Mouse (Mus musculus) C2C12 (cell line): ENCODE results near the gene Wdr1.

Source experiments
- CEBPB ChIP-seq: IDR thresholded peaks from one replicate; pipeline ENCODE4 v1.6.1; 2011; ENCODE audit warnings: low read depth, mild to moderate bottlenecking, control low read depth, moderate library complexity
- CTCF ChIP-seq: IDR thresholded peaks from one replicate; pipeline ENCODE4 v1.5.1; 2011; ENCODE audit not compliant: control insufficient read depth, insufficient read depth, insufficient read length
- MAX ChIP-seq: IDR thresholded peaks from one replicate; pipeline ENCODE4 v1.6.1; 2011; ENCODE audit warnings: mild to moderate bottlenecking, control low read depth
- MYOD1 ChIP-seq: IDR thresholded peaks from one replicate; pipeline ENCODE4 v1.6.1; 2011; ENCODE audit warnings: low read depth; ENCODE audit not compliant: control insufficient read depth, insufficient read length
- MYOG ChIP-seq: IDR thresholded peaks from one replicate; pipeline ENCODE4 v1.6.1; 2011; ENCODE audit not compliant: control insufficient read depth, insufficient read length; ENCODE audit errors: extremely low read depth
- USF1 ChIP-seq: IDR thresholded peaks from one replicate; pipeline ENCODE4 v1.6.1; 2011; ENCODE audit warnings: low read depth, mild to moderate bottlenecking, control low read depth, moderate library complexity

DNA sequence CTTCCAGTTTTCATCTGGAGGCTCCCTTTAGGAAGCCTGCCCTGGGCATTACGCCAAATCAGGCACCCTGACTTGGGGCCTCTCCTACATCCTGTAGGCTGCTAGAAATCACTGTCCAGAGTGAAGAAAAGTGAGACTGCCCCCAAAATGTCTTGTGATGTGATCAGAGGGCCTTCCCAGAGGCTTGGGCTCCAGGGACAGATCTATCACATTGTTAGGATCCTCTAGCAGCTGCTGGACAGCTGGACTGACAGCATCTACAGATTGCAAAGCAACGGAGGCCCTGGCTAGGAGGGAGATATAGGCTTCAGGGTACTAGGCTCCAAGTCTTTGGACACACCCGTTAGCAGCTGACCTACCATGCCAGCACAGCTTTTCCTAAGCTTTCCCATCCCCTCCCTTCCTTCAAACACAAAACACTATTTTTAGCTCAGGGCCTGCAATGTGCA is 13.5 kb downstream of the Wdr1 start:
- TF ChIP-seq MAX (no peak), MYOD1 (no peak), CTCF (no peak), CEBPB (no peak), USF1 (no peak), MYOG (no peak)
